Mouse (Mus musculus): ENCODE measurements around the gene Nprl2. TPM values are rescaled to one million over a fixed set of nuclear protein-coding genes. Genes with fewer than 3 reads are reported as not detected.

The Nprl2 gene
- total RNA-seq (2021), result 10 to 100 TPM; 10.0 to 12.7 TPM
- long read RNA-seq, experiment 1, transcript Nprl2-201 (11 exons, 1,441 nt), result major isoform, 8 of 14 reads
- long read RNA-seq, experiment 1, partial matches to known transcripts, result 0 of 14 reads
- long read RNA-seq, experiment 1, other reads (novel, unspliced or antisense), result 6 of 14 reads
- long read RNA-seq, experiment 2, transcript Nprl2-201 (11 exons, 1,441 nt), result major isoform, 6 of 13 reads
- long read RNA-seq, experiment 2, partial matches to known transcripts, result 0 of 13 reads
- long read RNA-seq, experiment 2, other reads (novel, unspliced or antisense), result 6 of 13 reads

GRCm38 (mm10) chr9:107541474-107542351 lies at the start of gene Nprl2, which contains the start of gene Cyb561d2:
Gene Nprl2 (plus strand): TSS chr9:107542226.
Gene Cyb561d2 (minus strand): TSS chr9:107542193.
- peak; percentile 83 to 92 for DNase-seq (ENCODE audit: low spot score in 2 of 2)

GRCm38 (mm10) chr9:107493511-107493910 lies 48.5 kb upstream of the Nprl2 start:
- DNase-seq (ENCODE audit: low spot score in 2 of 2), result no peak

DNA sequence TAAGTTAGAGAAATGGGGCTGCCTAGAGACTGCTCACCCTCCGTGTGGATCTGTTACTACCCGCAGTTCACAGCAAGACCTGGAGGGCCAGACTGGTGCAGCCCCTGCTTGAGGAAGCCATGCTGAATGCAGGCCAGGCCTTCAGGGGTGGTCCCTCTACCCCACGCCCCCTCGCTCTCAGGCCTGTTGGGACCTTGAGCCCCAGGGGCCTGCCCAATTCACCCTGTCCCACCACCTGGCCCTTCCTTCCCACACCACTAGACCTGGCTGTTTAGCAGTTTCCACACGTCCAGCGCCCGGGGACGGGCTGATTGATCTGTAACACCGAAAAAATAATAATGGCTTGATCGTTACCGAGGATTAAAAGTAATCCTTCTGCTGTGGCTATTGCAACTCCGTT lies 47.8 kb upstream of the Nprl2 start:
- no peak for DNase-seq (ENCODE audit: low spot score in 2 of 2)

DNA sequence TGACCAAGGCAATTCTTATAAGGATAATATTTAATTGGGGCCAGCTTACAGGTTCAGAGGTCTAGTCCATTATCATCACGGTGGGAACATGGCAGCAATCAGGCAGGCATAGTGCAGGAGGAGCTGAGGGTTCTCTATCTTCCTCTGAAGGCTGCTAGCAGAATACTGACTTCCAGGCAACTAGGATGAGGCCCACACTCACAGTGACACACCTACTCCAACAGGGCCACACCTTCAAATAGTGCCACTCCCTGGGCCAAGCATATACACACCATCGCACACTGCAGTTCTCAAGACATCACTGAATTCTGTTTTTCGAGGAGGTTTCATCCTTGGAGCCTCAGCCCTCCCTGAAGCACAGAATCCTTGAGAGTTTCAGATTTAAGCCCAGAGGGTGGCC lies 45.7 kb upstream of the Nprl2 start:
- no peak for DNase-seq (ENCODE audit: low spot score in 2 of 2)

DNA sequence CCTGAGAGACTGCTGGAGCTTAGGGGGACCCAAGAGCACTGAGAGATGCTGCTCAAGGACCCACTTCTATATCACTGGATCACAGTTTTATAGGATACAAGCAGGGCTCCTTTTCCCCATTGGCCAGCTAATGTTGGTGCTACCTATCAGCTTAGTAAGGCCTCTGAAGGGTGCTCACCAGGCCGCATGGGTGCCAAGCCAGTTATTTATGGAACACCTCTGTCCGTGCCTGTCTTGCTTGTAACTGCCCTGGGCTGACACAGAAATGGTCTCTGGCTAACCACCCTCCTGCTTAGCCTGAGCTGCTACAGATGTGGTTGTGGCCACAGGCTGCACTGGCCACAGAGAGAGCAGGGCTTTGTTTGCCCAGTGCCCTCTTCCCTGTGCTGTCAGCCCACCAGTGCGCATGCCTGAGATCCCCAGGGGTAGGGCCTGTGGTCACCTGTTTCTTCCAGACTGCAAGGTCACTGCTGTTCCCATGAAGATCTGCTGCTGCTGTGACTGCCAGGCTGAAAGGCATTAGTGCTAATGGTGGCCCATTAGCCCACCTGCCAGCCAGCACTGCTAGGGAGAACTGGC lies 41.2 kb upstream of the Nprl2 start:
- no peak for DNase-seq (ENCODE audit: low spot score in 2 of 2)

- DNase-seq (ENCODE audit: low spot score in 2 of 2), result no peak
These were observed 39.7 kb upstream of the Nprl2 start for GRCm38 (mm10) chr9:107502131-107502846.

DNA sequence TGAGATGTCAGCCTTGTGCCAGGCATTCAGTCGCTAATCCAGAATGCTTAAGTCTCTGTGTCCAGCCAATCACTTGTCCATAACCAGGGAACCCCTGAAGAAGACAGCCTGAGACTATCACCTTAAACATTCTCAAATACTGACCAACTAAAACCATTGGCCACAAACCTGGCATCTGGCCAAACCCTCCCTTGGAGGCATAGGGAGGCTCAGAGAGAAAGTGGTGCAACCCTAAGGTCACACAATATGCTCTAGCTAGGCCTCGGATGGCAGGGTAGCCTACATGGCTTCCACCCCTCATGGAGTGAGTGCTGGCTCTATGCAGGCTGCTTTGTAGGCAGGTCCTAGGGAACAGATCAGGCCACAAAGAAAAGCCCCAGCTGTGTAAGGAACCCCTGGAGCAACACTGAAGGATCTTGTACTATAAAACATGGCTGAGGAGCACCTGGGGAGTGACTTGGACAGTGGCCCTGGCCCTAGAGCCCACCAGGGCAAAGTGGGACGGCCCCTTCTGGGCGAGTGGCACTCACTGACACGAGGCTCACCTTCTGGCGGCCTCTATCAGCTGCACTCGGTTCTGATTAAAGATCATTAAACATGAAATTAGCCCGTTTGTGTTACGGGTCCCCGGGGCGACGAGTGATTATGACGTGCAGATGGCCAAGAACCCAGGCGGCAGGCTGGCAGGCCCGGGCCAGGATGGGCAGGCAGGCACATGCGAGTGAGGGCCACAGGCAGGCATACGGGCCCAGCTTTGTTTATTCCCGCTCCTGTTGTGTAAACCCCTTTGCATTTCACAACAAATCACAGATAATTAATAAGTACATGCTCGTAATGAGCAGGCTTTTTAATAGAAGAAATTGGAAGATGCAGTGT lies 37.1 kb upstream of the Nprl2 start:
- DNase-seq (ENCODE audit: low spot score in 2 of 2), result no peak

DNA sequence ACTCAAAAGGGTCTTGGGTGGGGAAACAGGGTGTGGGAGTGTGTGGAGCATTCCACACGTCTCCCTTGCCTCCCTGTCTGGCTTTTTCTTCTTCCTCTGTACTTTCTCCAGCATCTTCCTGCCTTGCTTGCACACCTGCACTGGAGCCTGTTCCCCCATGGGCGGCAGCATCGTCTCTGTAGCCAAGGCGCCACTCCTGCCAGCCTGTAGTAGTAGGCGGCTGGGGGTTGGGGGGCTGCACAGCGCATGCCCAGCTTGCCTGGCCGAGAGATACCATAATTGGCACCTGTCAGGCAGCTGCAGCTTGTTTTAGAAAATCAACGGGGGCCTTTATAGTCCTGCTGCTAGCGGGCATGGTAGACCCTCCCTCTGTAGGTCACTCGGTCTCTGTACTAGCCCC lies 33.8 kb upstream of the Nprl2 start:
- DNase-seq (ENCODE audit: low spot score in 2 of 2), result no peak

GRCm38 (mm10) chr9:107510384-107511100 lies 31.5 kb upstream of the Nprl2 start:
- DNase-seq (ENCODE audit: low spot score in 2 of 2), result no peak

DNA sequence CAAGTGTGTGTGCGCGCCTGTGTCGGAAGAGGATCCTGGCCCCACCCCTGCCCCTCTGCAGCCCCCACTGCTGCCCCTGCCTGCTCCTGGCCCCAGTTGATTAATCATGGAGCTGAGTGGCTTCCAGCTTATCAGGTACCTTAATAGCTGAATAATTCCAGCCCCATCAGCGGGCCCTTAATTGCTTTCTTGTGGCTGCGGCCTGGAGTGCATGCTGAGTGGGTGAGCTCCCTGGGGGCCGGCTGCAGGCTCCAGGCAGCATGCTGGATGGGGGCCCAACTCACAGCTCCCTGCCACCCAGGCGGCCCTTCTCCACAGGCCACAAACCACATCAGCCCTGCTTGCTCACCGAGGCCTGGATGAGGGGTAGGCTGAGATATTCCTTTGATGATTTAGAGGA lies 30.6 kb upstream of the Nprl2 start:
- DNase-seq (ENCODE audit: low spot score in 2 of 2), result no peak

DNA sequence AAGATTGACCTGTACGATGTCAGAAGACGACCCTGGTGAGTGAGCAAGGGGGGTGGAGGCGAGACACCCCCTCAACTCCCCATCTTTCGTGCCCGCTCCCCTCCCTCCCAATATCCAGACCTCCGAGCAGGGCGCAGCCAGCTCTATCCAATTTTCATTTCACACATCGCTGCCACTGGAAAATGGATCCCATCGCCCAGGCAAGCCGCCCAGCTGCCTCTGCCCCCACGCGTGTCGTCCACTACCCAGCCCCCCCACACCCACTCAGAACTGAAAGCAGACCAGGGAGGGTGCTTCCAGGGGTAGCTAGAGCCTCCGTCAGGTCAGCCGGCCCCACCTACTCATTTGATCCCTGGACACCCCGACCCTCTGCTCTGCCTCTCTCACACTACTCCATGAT lies 29.7 kb upstream of the Nprl2 start:
- DNase-seq (ENCODE audit: low spot score in 2 of 2), result no peak

DNA sequence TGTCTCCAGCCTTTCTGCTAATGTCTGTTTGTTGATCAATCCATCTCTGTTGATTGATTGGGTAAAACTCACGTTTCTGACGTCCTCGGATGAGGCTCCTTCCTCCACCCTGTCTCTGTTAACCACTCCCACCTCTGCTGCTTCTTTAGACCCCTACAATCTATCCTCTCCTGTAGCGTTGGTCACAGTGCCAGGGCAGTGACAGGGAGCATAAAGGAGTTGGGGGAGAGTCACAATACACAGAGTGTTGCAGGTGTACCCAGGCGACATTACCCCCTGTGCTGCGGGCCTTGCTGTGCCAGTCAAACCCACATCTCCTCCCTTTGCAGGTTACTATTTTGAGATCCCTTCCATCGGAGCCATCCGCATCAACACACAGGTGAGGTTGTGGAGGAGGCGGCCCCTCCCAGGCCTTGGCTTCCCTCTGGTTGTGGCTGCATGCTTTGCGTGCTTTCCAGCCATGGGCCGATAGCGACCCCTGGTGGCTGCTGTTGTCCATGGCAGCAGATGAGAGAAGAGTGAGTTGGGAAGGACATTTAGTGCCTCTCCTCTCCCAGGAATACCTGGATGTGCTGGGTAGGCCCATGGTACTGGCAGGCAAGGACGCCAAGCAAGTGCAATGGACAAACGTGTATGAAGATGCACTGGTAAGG lies 27.6 kb upstream of the Nprl2 start:
- peak; percentile 79 to 80 for DNase-seq (ENCODE audit: low spot score in 2 of 2)

- no peak for DNase-seq (ENCODE audit: low spot score in 2 of 2)
These were observed 21.7 kb upstream of the Nprl2 start for GRCm38 (mm10) chr9:107520331-107520730.

GRCm38 (mm10) chr9:107521190-107521589 lies 20.8 kb upstream of the Nprl2 start:
- no peak for DNase-seq (ENCODE audit: low spot score in 2 of 2)

GRCm38 (mm10) chr9:107521711-107522399 lies 20.2 kb upstream of the Nprl2 start:
- no peak for DNase-seq (ENCODE audit: low spot score in 2 of 2)

- no peak for DNase-seq (ENCODE audit: low spot score in 2 of 2)
These were observed 19.7 kb upstream of the Nprl2 start for GRCm38 (mm10) chr9:107522400-107522711.

DNA sequence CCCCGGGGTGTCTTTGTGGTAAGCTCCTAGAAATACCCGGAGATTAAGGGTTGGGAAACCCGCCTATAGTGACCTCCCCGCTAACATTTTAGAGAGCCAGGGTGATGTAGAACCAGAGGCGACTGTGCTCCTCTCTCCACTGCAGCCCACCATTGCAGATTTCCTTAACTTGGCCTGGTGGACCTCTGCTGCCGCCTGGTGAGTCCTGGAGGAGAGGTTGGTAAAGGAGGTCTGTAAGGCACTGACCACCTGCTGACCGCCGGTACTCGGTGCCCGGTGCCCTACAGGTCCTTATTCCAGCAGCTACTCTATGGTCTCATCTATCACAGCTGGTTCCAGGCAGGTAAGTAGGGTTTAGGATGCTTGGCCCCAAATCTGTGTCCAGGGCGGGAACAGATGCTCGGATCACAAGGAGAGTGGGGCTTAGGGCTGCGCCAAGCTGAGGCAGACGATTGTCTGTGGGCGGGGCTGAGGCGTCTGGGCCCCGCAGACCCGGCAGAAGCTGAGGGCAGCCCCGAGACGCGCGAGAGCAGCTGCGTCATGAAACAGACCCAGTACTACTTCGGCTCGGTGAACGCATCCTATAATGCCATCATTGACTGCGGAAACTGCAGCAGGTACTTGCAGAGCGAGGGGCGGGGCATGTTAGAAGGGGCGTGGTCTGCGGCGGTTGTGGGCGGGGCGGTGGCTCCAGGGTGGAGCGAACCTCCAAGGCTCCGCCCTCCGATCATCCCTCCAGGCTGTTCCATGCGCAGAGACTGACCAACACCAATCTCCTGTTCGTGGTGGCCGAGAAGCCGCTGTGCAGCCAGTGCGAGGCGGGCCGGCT lies 15.6 kb upstream of the Nprl2 start:
- DNase-seq (ENCODE audit: low spot score in 2 of 2), result peak in 1 of 2 experiments; percentile 62

Data from gastrocnemius, postnatal 4 days (tissue).